Mouse (Mus musculus): ENCODE measurements around the gene B4galnt1.
A peak's percentile ranks its signal among the peaks of the same experiment; 100 is the strongest.
"Not testable (repeated sequence)": the region's sequence is repeated elsewhere in the genome, so short reads cannot be mapped to it uniquely, and the experiment has no call there.

The B4galnt1 gene

DNA sequence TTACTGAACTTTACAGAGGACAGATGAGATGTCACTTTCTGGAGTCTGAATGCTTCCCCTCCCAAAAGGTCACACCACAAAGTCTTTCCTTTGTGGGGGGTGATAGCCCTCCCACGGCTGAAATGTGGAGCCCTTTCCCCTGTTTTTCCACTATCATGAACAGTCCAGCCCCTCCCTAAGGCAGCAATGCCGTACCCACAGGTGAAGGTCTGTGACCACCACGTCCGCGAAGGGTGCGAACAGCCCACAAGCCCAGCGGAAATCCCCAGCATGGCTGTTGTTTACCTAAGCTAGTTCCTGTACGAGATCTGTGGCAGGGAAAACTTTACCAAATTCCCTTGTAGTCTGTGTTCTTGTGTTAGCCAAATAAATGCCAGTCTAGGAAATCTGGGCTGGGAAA lies 23.5 kb upstream of the B4galnt1 start:
- DNase-seq (ENCODE audit: low read depth in 2 of 2, low spot score in 2 of 2) = peak; percentile 75 to 81

- DNase-seq (ENCODE audit: low read depth in 2 of 2, low spot score in 2 of 2) = no peak
Measured at GRCm38 (mm10) chr10:127143228-127143627, 21.8 kb upstream of the B4galnt1 start.

DNA sequence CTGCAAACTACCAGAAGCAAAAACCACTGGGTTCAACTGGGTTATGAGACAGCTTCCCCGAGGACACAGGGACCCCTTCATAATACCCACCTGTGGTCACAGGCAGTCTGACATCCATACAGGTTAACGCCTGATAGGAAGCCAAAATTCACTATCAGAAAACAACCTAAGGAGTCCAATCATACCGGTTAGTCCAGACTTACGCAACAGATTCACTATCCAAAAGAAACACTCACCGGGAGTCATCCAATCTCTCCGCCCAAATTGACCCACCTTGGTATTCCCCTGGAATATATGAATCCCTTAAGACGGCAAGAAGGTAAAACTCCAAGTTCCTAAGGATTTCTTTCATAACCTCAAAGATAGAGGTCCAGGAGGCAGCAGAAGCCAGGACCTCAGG lies 20.5 kb upstream of the B4galnt1 start:
- DNase-seq (ENCODE audit: low read depth in 2 of 2, low spot score in 2 of 2) = no peak

- DNase-seq (ENCODE audit: low read depth in 2 of 2, low spot score in 2 of 2) = peak in 1 of 2 experiments; percentile 14
Measured at GRCm38 (mm10) chr10:127145303-127145702, 19.7 kb upstream of the B4galnt1 start.

DNA sequence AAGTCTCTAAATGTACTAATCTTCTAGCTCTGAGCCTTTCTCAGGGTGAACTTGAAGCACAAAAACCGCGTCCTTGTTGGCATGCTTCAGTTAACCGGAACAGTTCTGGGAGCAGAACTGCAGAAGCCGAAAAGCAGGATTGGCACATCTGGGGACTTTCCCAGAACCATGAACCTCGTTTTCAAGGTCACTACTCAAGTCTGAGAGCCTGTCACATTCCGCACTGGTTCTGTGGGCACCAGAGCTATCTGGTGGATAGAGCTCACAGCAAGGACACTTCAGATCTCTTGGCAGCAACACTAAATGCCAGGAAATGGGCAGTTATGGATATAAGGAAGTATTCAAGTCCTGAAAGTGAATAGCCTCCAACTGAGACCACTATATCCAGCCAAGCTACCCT lies 17.9 kb upstream of the B4galnt1 start:
- no peak for DNase-seq (ENCODE audit: low read depth in 2 of 2, low spot score in 2 of 2)

DNA sequence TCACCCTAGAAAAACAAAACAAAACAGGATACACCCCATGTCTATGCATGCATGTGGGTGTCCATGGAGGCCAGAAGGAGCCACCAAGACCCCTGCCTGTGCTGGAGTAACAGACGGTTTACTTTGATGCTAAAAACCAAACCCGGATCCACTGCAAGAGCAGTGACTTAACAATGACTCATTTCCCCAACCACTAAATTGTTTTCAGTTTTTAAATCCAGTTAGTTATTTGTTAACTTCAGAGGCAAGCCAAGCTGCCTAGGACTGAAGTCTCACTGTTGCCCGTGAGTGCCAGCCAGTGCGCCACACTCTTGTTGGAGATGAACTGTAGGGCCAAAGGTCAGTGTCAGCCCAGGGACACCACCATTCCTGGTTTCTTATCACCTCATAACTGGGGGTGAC lies 14.6 kb upstream of the B4galnt1 start:
- peak; percentile 30 to 54 for DNase-seq (ENCODE audit: low read depth in 2 of 2, low spot score in 2 of 2)

GRCm38 (mm10) chr10:127151233-127151632 lies 13.8 kb upstream of the B4galnt1 start:
- not testable (repeated sequence) for DNase-seq (ENCODE audit: low read depth in 2 of 2, low spot score in 2 of 2)

DNA sequence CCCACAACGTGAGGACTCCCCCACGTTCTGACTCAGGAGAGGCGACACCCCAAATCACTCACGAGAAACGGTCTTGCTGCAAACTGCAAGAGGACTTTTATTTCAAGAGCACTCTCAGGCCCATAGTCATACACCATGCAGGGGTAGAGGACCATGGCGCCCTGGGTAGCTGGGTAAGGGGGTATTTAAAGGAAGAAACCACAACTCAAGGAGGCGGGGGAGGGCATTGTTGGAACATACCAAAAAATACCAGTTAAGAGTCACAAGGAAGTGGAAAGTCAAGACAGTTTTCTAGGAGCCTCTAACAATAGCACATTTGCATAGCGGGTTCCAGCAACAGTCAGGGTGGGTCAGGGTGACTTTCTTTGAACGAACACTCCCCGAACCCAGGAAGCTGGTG lies 12.5 kb upstream of the B4galnt1 start:
- not testable (repeated sequence) for DNase-seq (ENCODE audit: low read depth in 2 of 2, low spot score in 2 of 2)

GRCm38 (mm10) chr10:127153323-127153722 lies 11.7 kb upstream of the B4galnt1 start:
- DNase-seq (ENCODE audit: low read depth in 2 of 2, low spot score in 2 of 2) = no peak

GRCm38 (mm10) chr10:127154241-127154640 lies 10.8 kb upstream of the B4galnt1 start:
- DNase-seq (ENCODE audit: low read depth in 2 of 2, low spot score in 2 of 2) = no peak

- DNase-seq (ENCODE audit: low read depth in 2 of 2, low spot score in 2 of 2) = no peak
Measured at GRCm38 (mm10) chr10:127154652-127155051, 10.4 kb upstream of the B4galnt1 start.

- no peak for DNase-seq (ENCODE audit: low read depth in 2 of 2, low spot score in 2 of 2)
Measured at GRCm38 (mm10) chr10:127156089-127156488, 8.9 kb upstream of the B4galnt1 start.

DNA sequence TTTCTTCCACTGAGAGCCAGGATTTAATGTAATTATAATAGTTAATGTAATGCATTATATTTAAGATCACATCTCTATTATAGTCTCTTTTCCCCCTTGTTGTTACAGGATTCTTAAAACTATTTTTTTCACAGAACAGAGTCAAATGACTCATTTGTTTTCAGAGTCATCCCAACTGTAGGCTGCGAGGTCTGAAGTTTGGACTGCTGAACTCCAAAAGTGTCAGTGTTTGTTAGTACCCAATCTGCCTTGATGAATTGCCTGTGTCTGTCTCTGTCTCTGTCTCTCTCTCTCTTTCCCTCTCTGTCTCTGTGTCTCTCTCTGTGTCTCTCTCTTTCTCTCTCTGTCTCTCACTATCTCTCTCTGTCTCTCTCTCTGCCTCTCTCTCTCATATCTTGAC lies 8.5 kb upstream of the B4galnt1 start:
- DNase-seq (ENCODE audit: low read depth in 2 of 2, low spot score in 2 of 2) = no peak

GRCm38 (mm10) chr10:127158471-127158870 lies 6.6 kb upstream of the B4galnt1 start:
- DNase-seq (ENCODE audit: low read depth in 2 of 2, low spot score in 2 of 2) = no peak

DNA sequence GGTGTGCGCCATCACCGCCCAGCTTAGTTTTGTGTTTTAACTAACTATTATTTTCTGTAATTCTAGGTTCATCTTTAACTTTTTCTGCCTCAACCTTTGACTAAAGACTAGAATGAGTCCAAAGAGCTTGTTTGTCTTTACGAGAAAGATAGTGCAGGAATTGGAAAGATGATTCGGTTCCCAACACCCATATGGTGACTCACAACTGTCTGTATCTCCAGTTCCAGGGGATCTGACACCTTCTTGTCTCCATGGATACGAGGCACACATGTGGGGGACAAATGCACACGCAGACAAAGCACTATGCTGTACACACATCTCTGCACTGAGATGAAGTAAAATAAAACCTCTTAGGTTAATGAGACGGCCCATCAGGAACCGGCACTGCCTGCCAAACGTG lies 4.9 kb upstream of the B4galnt1 start:
- no peak for DNase-seq (ENCODE audit: low read depth in 2 of 2, low spot score in 2 of 2)

DNA sequence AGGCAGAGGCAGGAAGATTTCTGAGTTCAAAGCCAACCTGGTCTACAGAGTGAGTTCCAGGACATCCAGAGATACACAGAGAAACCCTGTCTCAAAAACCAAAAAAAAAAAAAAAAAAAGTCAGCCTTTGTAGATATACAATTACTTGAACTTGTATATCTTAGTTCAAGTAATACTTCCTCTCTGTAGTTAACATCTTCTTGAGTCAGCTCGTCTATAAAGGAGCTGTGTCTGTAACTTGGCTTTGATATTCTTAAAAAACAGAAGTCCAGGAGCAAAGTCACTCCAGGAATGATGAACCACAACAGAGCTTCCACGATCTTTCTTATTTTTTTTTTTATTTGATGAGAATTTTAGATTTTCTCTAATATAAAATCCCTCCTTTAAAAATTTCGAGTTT lies 4.3 kb upstream of the B4galnt1 start:
- DNase-seq (ENCODE audit: low read depth in 2 of 2, low spot score in 2 of 2) = no peak

GRCm38 (mm10) chr10:127162771-127163261 lies 2.2 kb upstream of the B4galnt1 start:
- peak; percentile 82 to 85 for DNase-seq (ENCODE audit: low read depth in 2 of 2, low spot score in 2 of 2)

DNA sequence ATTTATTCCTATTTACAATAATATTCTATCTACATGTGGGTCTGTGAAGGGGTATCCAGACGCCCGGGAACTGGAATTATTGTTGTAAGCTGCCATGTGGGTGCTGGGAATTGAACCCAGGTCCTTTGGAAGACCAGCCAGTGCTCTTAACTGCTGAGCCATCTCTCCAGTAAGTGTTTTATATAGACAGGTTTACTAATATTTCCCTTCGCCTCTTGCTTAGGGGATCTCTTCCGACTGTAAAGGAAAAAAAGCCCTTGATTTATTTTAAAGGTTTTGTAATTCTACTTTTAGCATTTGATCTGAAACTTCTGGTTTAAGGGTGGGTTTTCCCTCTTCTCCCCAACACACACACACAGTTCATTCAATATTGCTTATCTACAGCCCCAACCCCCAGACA lies 835 bp upstream of the B4galnt1 start:
- no peak for DNase-seq (ENCODE audit: low read depth in 2 of 2, low spot score in 2 of 2)

DNA sequence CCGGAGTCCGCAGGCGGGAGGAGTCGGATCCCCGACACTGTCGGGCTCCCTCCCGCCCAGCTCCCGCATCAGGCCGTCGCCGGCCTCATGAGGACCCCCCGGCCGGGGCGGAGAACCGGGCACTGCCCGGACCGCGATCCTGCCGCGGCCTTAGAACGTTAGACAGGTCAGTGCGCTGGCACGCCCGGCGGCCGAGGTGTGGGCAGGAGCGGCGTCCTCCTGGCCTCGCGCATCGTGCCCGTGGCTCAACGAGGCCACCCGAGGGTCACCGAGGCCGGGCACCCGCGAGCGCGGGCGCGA lies 279 bp downstream of the B4galnt1 start:
- DNase-seq (ENCODE audit: low read depth in 2 of 2, low spot score in 2 of 2) = no peak

DNA sequence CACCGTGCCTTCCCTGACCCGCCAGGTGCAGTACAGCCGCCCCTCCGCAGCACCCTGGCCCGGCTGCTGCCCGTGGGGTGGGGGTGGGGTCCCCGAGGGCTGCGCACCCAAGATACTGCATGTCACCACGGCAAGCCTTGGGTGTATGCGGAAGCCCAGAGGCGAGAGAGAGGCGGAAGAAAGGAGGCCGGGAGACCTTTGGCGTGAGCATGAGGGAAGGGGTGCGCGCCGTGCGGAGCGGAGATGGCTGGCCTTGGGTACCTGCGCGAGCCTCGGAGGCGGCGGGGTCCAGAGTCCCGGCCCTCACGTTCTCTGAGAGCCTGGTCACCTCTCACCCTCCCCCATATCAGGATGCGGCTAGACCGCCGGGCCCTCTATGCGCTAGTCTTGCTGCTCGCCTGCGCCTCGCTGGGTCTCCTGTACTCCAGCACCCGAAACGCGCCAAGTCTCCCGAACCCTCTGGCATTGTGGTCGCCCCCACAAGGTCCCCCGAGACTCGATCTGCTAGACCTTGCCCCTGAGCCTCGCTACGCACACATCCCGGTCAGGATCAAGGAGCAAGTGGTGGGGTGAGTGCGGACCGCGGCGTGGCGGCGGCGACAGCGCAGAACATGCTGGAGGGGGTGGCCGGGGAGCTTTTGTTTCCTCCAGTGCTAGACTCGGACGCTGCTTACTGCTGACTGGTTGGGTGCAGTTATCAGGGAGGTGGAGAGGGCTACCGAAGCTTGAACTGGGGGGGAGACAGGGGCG lies 804 bp downstream of the B4galnt1 start:
- peak; percentile 71 for DNase-seq (ENCODE audit: low read depth in 2 of 2, low spot score in 2 of 2)

GRCm38 (mm10) chr10:127166404-127166715 lies 1.3 kb downstream of the B4galnt1 start:
- DNase-seq (ENCODE audit: low read depth in 2 of 2, low spot score in 2 of 2) = no peak

GRCm38 (mm10) chr10:127166771-127167613 lies 2.0 kb downstream of the B4galnt1 start:
- DNase-seq (ENCODE audit: low read depth in 2 of 2, low spot score in 2 of 2) = no peak

Measured in CD8-positive naive resting alpha-beta T cell, adult 2 months (primary cell).